Mouse (Mus musculus): ENCODE results near the gene Dnah2.

Gene Dnah2

GRCm38 (mm10) chr11:69469301-69469700, 79.6 kb downstream of the Dnah2 start:
- DNase-seq (ENCODE audit: low read depth), result no peak

DNA sequence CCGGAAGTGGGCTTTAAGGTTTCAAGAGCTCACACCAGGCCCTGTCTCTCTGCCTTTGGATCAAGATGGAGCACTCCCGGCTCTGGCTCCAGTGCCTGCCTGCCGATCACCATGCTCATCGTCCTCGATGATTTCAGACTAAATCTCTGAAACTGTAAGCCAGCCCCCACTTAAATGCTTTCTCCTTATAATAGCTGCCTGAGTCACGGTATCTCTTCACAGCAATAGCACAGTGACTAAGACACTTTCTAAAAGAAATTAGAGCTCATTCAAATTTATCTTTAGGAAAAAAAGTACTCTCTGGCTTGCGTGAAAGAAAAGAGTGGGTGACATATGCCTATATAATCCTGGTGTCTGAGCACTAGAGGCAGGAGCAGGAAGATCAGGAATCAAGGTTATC, 84.9 kb downstream of the Dnah2 start:
- DNase-seq (ENCODE audit: low read depth), result no peak

DNA sequence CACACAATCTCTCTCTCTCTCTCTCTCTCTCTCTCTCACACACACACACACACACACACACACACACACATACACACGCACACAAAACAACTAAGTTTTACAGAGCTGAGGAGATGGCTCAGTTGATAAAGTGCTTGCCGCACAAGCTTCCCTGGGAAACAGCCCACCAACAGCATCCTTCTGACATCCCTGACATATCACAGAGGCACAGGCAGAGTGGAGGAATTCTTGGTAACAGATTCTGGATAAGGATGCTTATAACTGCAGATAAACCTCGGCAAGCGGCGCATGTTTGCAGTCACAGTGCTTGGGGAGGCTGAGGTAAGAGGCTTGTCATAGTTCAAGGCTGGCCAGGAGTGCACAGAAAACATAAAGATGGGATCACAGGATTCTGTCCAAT, 87.3 kb downstream of the Dnah2 start:
- DNase-seq (ENCODE audit: low read depth), result no peak

- DNase-seq (ENCODE audit: low read depth), result no peak
These were observed 89.0 kb downstream of the Dnah2 start for GRCm38 (mm10) chr11:69459883-69460282.

DNA sequence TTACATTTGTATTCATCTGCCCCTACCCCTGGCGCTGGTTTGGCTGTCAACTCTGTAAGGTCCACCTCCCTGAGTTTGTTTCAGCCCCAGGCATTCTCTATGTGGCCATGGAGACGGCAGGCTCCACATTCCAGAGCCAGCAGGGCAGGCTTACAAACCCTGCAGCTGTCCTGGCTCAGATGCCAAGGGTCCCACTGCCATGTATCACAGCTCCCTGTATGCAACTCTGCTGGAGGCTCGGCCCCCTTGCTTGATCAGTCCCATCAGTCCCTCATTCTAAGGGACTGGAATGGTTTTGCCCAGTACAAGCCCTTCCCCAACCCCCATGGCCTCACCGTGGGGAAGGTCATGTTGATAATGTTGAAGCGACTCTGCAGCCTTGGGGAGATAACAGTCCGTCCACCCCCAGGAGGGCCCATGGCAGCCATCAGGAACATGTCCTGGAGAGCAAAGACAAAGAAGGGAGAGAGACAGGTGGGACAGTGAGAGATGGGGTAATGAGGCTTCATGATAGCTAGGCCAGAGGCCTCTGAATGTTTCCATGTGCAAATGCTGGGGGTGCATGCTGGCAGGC, 91.8 kb downstream of the Dnah2 start:
- peak; percentile 19 for DNase-seq (ENCODE audit: low read depth)

DNA sequence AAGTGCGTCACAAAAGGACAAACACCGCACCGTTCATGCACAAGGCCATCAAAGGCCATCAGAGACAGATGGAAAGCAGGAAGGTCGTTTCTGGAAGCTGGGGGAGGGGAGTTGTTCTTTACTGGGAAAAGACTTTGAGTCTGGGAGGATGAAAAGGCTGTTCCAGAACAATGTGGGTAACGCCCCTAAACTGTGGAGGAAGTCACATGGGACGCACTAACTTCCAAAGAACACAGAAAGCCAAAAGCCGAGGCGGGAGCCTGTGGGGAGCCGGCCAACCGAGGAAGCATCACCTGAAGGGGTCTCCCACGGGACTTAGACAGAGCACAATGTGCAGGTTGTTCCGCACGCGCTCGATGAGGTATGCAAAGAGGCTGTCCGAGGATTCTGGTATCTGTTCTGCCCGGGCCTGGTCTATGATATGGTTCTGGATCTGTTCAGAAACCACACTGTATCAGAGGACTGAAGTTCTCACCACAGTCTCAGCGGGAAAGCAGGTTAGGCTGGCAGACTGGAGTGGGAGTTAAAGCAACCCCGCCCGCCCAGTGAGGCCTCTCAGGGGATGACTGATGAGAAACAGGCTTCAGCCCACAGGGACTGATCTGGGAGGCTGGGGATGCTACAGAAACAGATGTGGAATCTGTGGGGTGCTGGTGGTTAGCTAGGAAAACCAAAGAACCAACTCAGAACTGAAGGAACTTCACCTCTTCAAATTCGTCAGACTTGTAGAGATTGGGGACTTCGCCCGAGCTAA, 96.6 kb downstream of the Dnah2 start:
- DNase-seq (ENCODE audit: low read depth), result peak; percentile 38

GRCm38 (mm10) chr11:69447299-69447698, 101.6 kb downstream of the Dnah2 start:
- no peak for DNase-seq (ENCODE audit: low read depth)

DNA sequence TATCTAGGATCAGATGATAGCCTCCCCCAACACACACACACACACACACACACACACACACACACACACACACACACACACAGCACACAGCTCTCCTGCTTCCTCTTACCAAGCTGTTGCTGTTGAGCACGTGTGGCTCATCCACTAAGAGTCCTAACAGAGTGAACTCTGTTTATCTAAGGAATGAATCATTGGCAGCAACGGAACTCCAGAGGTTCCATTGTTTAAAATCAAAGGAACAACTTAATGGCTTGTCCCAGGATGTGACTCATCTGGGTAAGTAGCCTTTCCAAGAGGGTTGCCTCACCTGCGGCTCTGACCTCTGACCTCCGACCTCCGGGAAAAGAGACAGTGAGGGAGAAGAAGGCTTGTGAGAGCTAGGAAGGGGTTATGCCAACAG, 105.6 kb downstream of the Dnah2 start:
- peak; percentile 74 for DNase-seq (ENCODE audit: low read depth)

- no peak for DNase-seq (ENCODE audit: low read depth)
These were observed 111.6 kb downstream of the Dnah2 start for GRCm38 (mm10) chr11:69437291-69437690.

GRCm38 (mm10) chr11:69433189-69433588, 115.7 kb downstream of the Dnah2 start:
- DNase-seq (ENCODE audit: low read depth), result no peak

DNA sequence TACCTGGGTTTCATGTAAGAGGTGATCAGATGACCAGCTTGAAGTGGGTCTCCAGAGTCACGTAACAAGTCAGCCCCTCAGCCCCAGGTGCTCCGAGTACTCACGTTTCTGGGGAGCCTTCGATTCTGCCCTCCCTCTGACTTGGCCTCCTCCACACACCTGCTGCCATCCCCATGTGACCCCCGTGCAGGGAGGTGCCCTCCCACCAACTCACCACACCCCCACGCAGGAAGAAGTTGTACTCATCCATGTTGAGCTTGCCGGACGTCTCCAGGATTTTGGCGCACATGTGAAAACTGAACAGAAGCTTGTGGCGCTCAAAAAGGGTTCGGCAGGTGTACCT, 116.3 kb downstream of the Dnah2 start:
- no peak for DNase-seq (ENCODE audit: low read depth)

GRCm38 (mm10) chr11:69431829-69432639, 116.9 kb downstream of the Dnah2 start:
- DNase-seq (ENCODE audit: low read depth), result peak; percentile 89

- DNase-seq (ENCODE audit: low read depth), result no peak
These were observed 118.3 kb downstream of the Dnah2 start for GRCm38 (mm10) chr11:69430631-69431030.

GRCm38 (mm10) chr11:69429313-69429712, 119.6 kb downstream of the Dnah2 start:
- peak; percentile 17 for DNase-seq (ENCODE audit: low read depth)

DNA sequence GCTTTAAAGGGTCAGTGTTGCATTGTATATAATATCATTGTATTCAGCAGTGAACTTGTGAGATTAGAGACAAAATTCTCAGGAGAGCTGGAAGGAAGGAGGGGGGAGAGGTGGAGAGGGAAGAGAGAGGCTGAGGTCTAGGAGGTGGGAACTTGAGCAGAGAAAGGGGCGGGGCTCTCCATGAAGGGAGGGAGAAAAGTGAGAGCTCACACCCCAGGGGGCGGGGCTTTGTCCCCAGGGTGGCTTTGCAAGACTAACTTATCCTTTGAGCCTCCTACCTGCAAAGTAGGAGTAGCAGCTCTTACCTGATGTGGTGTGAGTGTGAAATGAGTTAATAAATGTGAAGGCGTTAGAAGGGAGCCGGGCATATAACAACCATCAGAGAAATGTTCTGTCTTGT, 120.2 kb downstream of the Dnah2 start:
- peak; percentile 59 for DNase-seq (ENCODE audit: low read depth)

DNA sequence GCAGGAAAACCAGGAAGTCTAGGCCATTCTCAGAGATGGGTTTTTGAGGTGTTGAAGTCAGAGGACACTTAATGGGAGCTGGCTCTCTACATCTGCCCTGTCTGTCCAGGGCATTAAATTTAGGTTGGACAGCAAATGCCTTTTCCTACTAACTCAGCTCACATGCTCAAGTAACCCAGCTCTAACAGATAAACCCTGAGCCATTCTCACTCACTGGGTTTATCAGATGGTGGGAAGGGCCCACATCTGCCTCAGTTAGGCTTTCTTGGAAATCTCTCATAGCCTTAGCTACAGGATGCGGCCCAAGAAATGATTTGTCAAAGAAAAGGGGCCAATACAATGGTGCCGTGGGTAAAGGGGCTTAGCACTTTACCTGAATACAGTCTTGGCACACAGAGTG, 122.7 kb downstream of the Dnah2 start:
- no peak for DNase-seq (ENCODE audit: low read depth)

DNA sequence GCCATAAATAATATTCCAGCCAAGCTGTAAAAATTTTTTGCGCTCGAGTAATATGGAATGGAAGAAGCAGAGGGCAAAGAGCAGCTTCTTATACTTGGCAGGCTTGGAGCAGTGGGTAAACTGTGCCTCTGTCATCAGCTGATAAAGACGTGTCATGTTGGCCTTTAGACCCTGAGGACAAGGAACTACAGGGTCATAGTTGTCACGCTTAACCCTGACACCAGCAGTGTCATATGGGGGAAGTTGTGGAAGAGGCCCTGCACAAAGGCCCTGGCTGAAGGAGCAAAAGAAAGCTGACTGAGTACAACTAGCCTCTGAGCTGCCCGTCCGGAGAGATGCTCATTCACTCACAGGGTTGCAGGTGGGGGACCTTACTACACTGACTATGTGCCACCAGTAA, 125.0 kb downstream of the Dnah2 start:
- DNase-seq (ENCODE audit: low read depth), result no peak

DNA sequence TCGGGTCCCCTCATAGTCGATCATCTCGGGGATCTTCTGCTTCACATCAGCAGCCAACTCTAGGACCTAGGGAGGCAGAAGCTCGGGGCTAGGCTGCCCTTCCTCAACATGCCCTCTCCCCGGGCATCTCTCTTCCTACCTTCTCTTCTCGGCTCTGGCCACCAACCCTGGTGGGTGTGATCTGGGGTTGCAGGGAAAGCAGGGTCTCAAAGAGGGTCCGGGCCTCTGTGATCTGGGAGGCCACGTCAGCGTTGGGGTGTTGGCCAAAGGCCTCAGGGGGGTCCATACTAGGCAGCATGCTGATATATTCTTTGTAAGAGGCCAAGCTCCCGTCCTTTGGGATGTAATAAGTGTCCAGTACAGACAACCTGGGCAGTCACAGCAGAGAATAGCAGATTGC, 126.1 kb downstream of the Dnah2 start:
- no peak for DNase-seq (ENCODE audit: low read depth)

GRCm38 (mm10) chr11:69421131-69421977, 127.6 kb downstream of the Dnah2 start:
- DNase-seq (ENCODE audit: low read depth), result no peak

- no peak for DNase-seq (ENCODE audit: low read depth)
These were observed 128.3 kb downstream of the Dnah2 start for GRCm38 (mm10) chr11:69420554-69421000.

- DNase-seq (ENCODE audit: low read depth), result peak; percentile 76
These were observed 128.9 kb downstream of the Dnah2 start for GRCm38 (mm10) chr11:69419813-69420553.

Measured in NIH3T3 (cell line).